Mouse (Mus musculus) spleen, adult 18-20 months (tissue): ENCODE results near the gene Kcns1.

Source experiments
- DNase-seq, 2 experiments: peaks; one replicate each; pipeline ENCODE4 v3.0.0; 2022; ENCODE audit warnings: mixed read lengths in 2 of 2

Gene Kcns1

GRCm38 (mm10) chr2:164168571-164168946, 2.4 kb downstream of the Kcns1 start:
- DNase-seq = no peak

GRCm38 (mm10) chr2:164167752-164168570, 3.0 kb downstream of the Kcns1 start:
- DNase-seq = no peak

DNA sequence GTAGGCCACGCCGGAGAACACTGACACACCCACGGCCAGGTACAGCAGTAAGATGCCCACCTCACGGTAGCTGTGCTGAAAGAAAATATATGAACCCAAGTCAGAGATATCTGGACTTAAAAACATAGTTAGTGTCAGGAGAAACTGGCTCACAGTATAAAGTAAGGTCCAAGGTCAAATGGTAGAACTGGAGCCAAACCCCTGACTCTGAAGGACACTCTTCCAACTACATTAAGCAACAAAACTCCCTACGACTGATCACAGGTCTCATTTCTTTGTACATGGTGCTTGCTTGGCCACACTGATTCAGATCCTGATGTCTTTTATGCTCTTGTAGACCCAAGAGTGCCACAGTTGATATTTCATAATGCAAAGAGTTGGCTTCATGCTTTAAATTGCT, 6.0 kb downstream of the Kcns1 start:
- DNase-seq = no peak

DNA sequence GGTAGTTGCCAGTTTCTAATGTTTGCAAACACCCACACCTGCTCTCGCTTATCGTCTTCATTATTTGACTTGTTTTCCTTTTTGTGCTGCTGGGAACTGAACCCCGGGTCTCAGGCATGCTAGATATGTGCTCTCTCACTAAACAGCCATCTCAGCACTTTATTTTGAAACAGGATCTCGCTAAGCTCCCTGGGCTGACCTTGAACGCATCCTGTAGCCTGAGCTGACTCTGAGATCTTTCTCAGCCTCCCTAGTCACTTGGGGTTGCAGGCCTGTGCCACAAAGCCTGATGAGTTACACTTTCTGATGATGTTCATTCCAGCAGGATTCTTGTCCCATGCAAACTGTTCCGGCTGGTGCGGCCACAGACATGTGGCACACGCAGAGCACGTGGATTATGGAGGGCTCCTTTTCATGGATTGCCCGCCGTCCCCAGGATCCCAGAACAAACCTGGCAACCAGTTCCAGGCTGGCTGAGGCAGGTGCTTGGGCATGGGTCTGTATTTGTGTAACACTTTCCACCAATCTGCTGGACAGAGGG, 9.3 kb downstream of the Kcns1 start:
- no peak for DNase-seq

DNA sequence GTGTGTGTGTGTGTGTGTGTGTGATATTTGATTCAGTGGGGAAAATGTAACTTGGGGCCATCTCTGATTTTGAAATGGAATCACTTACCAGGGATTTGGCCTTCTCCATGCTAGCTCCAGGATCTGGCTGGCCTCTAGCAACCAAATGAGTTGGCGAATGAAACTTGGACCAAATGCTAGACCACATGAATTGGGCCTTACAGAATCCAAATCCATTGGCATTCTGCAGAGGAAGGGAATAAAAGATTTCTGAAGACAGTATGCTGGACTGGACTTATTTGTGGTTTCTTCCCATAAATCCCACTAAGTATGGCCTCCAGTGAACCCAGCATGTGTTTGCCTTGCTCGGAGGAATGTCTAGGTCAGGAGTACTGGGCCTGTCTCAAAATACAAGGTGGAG, 12.1 kb downstream of the Kcns1 start:
- no peak for DNase-seq

- no peak for DNase-seq
Measured at GRCm38 (mm10) chr2:164156158-164156557, 14.8 kb downstream of the Kcns1 start.

DNA sequence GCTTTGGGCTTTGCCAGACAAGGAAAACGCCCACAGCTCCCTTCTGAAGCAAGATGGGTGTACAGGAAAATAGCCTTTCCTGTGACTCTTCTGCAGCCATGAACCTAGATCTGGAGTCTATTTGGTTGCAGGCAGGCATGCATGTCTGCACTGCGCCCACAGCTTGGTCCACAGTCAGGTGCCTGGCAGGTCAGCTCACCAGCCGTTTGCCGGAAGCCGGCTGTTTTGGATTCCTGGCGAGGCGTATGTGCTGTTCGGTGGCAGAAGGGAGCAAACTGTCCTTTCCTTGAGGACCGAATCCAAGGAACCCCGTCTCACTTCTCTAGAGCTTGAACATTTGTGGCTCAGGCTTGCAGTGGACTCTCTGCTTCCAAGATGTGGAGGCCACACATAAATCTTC, 16.9 kb downstream of the Kcns1 start:
- DNase-seq = no peak

- no peak for DNase-seq
Measured at GRCm38 (mm10) chr2:164152341-164152740, 18.6 kb downstream of the Kcns1 start.

GRCm38 (mm10) chr2:164150086-164150760, 20.7 kb downstream of the Kcns1 start:
- DNase-seq = no peak

DNA sequence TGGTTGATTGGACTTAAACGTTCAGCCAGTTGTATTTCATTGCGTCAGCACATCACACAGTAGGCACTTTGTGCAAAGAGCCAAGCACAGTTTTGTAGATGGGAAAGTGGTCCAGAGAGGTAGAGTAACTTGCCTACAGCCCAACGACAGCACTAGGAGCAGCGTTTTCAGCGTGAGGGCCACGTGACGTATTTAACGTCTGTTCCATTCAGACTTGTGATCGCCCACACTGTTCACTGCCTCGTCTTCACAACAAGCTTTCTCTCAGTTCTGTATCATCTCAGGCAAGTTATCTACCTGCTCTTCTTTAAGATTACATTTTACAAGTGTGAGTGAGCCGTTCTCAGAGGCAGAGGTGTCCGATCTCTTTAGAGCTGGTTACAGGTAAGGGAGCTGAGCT, 24.4 kb downstream of the Kcns1 start:
- no peak for DNase-seq

DNA sequence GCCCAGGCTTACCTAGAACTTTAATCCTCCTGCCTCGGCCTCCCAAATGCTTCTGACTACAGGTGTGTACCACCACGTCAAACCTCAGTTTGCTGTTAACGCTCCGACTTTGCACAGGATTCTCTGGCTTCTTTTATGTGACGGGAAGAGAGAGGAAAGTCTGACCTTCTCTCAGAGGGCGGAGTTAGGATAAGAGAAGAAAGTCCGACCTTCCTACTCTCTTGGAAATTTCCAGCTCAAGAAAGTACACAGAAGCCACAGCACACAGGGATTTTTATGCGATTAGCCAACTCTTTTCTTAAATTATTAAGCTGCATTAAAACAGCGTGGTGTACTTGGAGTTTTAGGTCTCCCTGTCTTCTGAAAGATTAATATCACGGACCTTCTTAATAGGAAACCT, 26.4 kb downstream of the Kcns1 start:
- no peak for DNase-seq

DNA sequence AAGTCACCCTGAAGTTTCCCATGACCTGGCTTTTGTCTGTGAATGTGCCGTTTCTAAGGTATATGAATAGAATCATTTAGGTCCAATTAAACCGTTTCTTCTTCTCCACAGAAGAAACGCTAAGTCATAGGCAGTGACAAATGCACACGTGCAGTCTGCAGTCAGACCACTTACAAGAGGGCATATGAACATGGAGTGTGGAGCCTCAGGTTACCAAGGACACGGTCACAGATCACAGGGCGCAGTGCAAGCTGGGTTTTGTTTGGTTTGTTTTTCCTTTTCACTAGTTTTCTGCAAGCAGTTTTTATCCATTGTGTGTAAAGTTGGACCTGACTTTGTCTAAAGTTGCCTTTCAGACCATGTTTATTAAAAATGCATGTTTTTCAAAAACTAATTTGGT, 26.9 kb downstream of the Kcns1 start:
- DNase-seq = no peak

- DNase-seq = no peak
Measured at GRCm38 (mm10) chr2:164142021-164142420, 28.9 kb downstream of the Kcns1 start.

DNA sequence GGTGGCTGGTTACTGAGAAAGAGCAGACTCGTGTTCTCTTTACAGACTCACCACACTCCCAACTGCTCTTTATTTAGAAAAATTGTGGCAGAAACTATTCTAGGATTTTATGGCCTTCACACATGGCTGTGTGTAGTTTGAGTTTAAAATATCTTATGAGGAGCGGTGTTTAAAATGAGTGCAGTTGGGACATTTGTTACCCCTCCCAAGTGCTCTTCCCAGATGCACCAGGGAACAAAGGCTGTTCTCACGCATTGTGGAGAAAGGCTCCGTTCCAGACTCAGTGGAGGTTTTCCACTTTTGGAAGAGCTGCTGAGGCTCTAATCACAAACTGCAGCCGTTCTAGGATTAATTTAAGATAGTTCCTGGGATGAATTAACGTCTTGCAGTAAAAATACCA, 33.2 kb downstream of the Kcns1 start:
- no peak for DNase-seq

- DNase-seq = no peak
Measured at GRCm38 (mm10) chr2:164136393-164136792, 34.5 kb downstream of the Kcns1 start.

GRCm38 (mm10) chr2:164135367-164135766, 35.5 kb downstream of the Kcns1 start:
- DNase-seq = no peak

- DNase-seq = no peak
Measured at GRCm38 (mm10) chr2:164134563-164134962, 36.4 kb downstream of the Kcns1 start.

- no peak for DNase-seq
Measured at GRCm38 (mm10) chr2:164131586-164131985, 39.3 kb downstream of the Kcns1 start.

GRCm38 (mm10) chr2:164128576-164129411, 42.1 kb downstream of the Kcns1 start:
- DNase-seq = peak; percentile 55 to 66

GRCm38 (mm10) chr2:164127297-164127696, 43.6 kb downstream of the Kcns1 start:
- DNase-seq = no peak

GRCm38 (mm10) chr2:164126533-164126955, 44.4 kb downstream of the Kcns1 start:
- peak; percentile 13 to 47 for DNase-seq

DNA sequence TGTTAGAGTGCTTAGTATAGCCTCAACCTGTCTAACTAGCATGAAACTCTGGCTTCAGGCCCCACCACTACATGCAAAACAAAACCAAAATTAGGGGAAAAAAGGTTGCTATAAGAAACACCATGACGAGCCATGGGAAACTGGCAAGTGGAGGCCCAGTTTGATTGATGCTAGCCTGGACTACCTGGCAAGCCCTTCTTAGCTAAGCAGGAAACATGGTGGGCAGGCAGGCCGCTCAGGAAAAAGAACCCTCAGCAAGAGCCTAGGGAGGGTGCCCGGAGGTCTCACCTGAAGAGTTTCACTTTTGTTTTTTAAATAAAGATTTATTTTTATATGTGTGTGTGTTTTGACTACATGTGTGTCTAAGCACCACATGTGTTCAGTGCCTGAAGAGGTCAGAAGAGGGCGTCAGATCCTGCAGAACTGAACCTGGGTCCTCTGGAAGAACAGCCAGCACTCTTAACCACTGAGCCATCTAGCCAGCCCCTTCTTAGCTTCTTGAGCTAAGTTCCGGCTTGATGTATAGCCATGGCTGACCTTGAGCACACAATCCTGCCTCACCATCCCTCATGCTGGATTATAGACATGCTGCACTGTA, 47.6 kb downstream of the Kcns1 start:
- no peak for DNase-seq

DNA sequence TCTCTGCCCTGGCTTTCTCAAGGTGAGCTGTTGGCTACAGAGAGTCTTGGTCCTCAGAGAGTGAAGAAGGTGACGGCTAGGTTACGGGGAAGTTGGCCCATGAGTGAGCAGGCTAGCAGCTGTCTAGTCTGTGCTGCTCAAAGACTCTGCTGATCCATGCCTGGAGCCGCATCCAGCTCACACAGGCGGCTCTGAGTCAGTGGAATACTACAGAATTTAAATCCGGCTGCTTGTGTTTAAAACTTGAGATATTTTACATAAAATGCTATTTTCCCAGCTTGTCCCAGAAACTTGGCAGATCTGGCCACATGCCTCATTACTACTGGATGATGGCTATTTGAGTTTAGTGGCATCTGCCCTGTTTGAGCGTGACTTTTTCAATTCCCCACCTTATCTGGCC, 51.4 kb downstream of the Kcns1 start:
- DNase-seq = no peak
